Mouse (Mus musculus) lung, postnatal 0 days (tissue): ENCODE data around the gene Gtpbp6.

Experiments
- CTCF ChIP-seq: IDR thresholded peaks from 2 replicates; pipeline ENCODE4 v1.5.1; 2016; ENCODE audit warnings: antibody characterized with exemption, mild to moderate bottlenecking
- EP300 ChIP-seq: IDR thresholded peaks from 2 replicates; pipeline ENCODE4 v1.6.1; 2016; ENCODE audit warnings: antibody characterized with exemption, mild to moderate bottlenecking, control low read depth

- TF ChIP-seq CTCF (no peak), EP300 (no peak)
Observed at GRCm38 (mm10) chr5:110101716-110102347, 6.2 kb downstream of the Gtpbp6 start.
